Mouse (Mus musculus) thymus, postnatal 36 days (tissue): ENCODE data around the gene Mpp6.

ENCODE experiments used
- DNase-seq, 2 experiments: peaks; one replicate each; pipeline ENCODE4 v3.0.0; 2022; ENCODE audit warnings: mixed read lengths in 2 of 2

The Mpp6 gene

DNA sequence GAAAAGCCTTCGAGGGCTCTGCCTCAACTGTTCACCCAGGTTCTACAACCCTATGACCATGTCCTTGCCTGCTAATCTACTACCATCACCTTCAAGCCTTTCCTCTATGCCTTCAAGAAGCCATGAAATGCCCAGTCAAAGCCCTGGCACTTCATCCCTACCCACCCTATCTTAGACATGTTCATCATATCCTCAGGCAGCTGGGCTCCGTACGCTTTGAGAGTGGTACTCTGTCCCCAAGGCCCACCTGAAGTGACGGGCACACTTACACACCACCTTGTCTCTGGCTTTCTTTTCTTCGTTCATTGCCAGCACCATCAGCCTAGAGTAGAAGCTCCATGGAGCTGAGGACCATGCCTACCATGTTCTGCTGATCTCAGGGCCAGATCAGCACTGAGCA is 121.2 kb downstream of the Mpp6 start:
- no peak for DNase-seq

- DNase-seq, result no peak
Observed at GRCm38 (mm10) chr6:50232984-50233383, 122.9 kb downstream of the Mpp6 start.

DNA sequence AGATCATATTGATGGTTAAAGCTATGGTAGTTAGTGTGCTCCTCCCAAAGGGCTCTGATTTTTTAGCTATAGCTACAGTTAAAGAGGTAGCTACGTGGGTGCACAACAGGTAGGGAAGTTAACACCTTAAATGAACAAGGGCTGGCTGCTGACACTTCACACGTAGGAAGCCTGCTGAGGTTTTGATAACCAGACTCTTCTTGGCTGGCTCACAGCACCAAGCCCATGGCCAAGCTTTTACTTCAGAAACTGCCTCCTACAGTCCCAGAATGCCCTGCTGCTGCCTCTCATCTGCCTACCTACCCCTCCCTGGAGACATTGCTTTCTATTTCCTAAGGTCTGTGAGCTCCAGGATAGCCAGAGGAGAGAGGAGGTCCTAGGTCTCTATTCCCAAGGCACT is 127.9 kb downstream of the Mpp6 start:
- DNase-seq, result no peak

GRCm38 (mm10) chr6:50239902-50240301 is 129.9 kb downstream of the Mpp6 start:
- DNase-seq, result no peak

- no peak for DNase-seq
Observed at GRCm38 (mm10) chr6:50240437-50240836, 130.4 kb downstream of the Mpp6 start.

DNA sequence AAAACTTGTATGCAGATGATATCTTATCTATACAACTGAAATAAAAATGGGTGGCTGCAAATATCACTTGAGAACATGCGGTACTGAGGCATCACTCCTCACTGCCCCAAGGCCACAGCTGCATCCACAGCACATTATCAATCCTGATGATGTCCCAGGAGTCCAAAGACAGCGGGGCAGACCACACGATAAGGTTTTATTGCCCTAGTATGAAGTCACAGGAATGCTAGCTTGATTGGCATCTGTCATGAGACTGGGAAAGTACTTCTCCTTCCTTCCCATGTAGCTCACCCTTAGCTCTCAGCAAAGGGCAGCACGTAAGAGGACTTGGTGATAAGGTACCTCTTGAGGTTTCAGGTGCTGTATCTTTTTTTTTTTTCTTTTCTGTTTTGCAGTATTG is 134.1 kb downstream of the Mpp6 start:
- no peak for DNase-seq

GRCm38 (mm10) chr6:50244967-50245366 is 134.9 kb downstream of the Mpp6 start:
- DNase-seq, result peak in 1 of 2 experiments; percentile 26

GRCm38 (mm10) chr6:50247356-50247755 is 137.3 kb downstream of the Mpp6 start:
- DNase-seq, result peak in 1 of 2 experiments; percentile 22

GRCm38 (mm10) chr6:50247791-50248190 is 137.8 kb downstream of the Mpp6 start:
- DNase-seq, result no peak
